Mouse (Mus musculus): Measurements from ENCODE around the gene Mapk6. TPM values are rescaled to one million over a fixed set of nuclear protein-coding genes. Genes with fewer than 3 reads are reported as not detected.
"Not testable (repeated sequence)": the region's sequence is repeated elsewhere in the genome, so short reads cannot be mapped to it uniquely, and the experiment has no call there.

Mapk6 gene
- polyA plus RNA-seq, 1 experiment from 2014 or later = 49.8 TPM

DNA sequence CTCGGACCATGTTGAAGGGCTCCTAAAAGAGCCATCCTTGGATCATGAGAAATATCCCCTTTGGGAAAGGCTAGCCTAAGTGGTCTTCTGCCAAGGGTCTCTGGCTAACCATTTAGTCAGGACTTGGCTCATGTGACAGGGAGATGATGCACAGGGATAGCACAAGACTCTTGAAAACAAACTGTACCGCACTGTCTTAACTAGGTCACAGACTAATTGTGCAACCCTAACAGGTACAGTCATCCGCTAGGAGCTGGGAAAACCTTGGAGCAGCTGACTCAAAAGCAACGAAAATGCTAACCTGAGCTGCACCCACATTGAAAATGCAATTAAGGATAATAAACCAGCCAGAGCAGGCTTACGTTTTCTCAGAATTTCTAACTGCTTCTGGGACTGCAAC is 43.6 kb downstream of the Mapk6 start:
- H3K36me3 ChIP-seq = no peaks in the 10 kb centered on the region
- H3K4me3 ChIP-seq = no peak overlapping the region
- WGBS = 56% methylated on average over 5 of the region's 5 CpGs
- H3K27me3 ChIP-seq = no peaks in the 10 kb centered on the region
- H3K9me3 ChIP-seq = no peaks in the 10 kb centered on the region
- no peak for ATAC-seq (ENCODE audit: insufficient number of reproducible peaks, low FRiP score, low TSS enrichment, low read depth)
- no peak overlapping the region for H3K27ac ChIP-seq
- H3K4me2 ChIP-seq = no peak overlapping the region
- H3K9ac ChIP-seq = no peak overlapping the region
- H3K4me1 ChIP-seq = no peaks in the 10 kb centered on the region

DNA sequence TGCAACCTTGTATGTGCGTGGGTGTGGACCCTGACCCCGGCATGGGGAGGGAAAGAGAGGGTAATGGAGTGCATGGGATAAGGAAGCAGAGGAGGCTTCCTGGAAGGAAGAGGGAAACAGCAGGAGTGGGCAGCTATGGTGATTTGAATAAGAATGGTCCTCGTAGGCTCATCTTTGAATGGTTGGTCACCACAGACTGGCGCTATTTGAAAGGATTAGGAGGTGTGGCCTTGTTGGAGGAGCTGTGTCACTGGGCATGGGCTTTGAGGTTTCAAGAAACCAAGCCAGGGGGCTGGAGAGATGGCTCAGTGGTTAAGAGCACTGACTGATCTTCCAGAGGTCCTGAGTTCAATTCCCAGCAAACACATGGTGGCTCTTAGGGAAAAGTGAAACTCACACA is 44.6 kb downstream of the Mapk6 start:
- no peak for ATAC-seq (ENCODE audit: insufficient number of reproducible peaks, low FRiP score, low TSS enrichment, low read depth)

DNA sequence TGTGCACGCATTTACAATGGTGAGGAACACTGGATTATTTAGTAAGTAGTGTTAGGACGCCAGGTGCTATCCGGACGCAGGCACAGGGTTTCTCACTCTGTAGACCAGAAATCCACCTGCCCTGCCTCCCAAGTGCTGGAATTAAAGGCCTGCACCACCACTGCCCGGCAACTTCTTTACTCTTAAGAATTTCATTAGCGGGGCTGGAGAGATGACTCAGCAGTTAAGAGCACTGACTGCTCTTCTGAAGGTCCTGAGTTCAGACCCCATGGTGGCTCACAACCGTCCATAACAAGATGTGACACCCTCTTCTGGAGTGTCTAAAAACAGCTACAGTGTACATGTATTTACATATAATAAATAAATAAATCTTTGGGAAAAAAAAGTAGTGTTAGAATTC is 46.1 kb downstream of the Mapk6 start:
- H3K4me1 ChIP-seq; ATAC-seq (ENCODE audit: insufficient number of reproducible peaks, low FRiP score, low TSS enrichment, low read depth); H3K9me3 ChIP-seq; H3K9ac ChIP-seq; H3K4me2 ChIP-seq; H3K4me3 ChIP-seq; H3K27ac ChIP-seq; H3K36me3 ChIP-seq; H3K27me3 ChIP-seq: not testable (repeated sequence)
- 70% methylated on average over 7 of the region's 7 CpGs for WGBS

More for the DNA sequence above, 44.6 kb downstream of the Mapk6 start:
- Histone ChIP-seq H3K4me3 (no peak overlapping the region), H3K27me3 (no peaks in the 10 kb centered on the region), H3K9ac (no peak overlapping the region), H3K4me1 (no peaks in the 10 kb centered on the region), H3K4me2 (no peak overlapping the region), H3K9me3 (no peaks in the 10 kb centered on the region), H3K36me3 (no peaks in the 10 kb centered on the region), H3K27ac (no peak overlapping the region)
- WGBS = 88% methylated on average over 4 of the region's 4 CpGs

DNA sequence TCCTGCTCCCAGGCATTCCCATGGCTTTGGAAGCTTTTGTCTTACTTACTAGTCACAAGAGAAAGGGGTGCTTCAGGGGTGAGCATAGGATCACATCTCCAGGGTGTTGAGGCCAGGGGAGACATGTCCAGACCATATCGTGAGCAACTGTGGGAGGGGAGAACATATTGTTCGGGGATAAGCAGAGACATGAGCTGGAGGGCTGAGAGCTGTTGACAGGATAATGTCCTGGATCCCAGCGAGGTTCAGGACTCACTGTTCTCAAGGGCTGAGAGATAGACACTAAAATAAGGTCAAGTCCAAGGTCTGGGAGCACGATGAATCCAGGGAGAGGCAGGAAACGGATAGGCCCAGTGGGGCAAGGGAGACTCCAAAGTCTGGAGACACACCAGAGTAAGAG is 46.8 kb downstream of the Mapk6 start:
- no peaks in the 10 kb centered on the region for H3K36me3 ChIP-seq
- no peaks in the 10 kb centered on the region for H3K4me1 ChIP-seq
- no peaks in the 10 kb centered on the region for H3K27me3 ChIP-seq
- H3K9ac ChIP-seq = no peak overlapping the region
- no peak overlapping the region for H3K27ac ChIP-seq
- H3K9me3 ChIP-seq = no peaks in the 10 kb centered on the region
- H3K4me3 ChIP-seq = no peak overlapping the region
- 77% methylated on average over 5 of the region's 5 CpGs for WGBS
- H3K4me2 ChIP-seq = no peak overlapping the region
- no peak for ATAC-seq (ENCODE audit: insufficient number of reproducible peaks, low FRiP score, low TSS enrichment, low read depth)

DNA sequence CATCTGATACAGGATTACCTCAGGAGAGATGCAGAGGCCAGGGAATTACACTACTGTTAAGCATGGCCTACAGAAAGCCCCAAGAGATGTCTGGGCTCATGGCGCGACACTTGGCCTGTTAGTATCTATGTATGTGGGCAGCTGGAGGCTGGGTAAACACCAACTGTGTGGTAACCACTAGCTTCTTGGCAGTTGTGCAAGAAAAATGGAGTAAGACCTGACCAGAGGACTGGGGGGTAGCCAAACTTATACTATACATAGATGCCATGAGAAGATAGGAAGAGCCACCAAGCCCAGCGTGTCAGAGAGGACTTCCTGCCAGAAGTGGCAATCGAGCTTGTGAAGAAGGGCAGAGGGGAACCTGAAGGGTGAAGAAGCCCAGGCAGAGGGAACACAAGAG is 47.6 kb downstream of the Mapk6 start:
- H3K27ac ChIP-seq = no peak overlapping the region
- H3K36me3 ChIP-seq = no peaks in the 10 kb centered on the region
- no peak overlapping the region for H3K4me3 ChIP-seq
- no peaks in the 10 kb centered on the region for H3K4me1 ChIP-seq
- no peak overlapping the region for H3K9ac ChIP-seq
- WGBS = 88% methylated on average over 4 of the region's 4 CpGs
- ATAC-seq (ENCODE audit: insufficient number of reproducible peaks, low FRiP score, low TSS enrichment, low read depth) = no peak
- H3K9me3 ChIP-seq = no peaks in the 10 kb centered on the region
- no peak overlapping the region for H3K4me2 ChIP-seq
- no peaks in the 10 kb centered on the region for H3K27me3 ChIP-seq

DNA sequence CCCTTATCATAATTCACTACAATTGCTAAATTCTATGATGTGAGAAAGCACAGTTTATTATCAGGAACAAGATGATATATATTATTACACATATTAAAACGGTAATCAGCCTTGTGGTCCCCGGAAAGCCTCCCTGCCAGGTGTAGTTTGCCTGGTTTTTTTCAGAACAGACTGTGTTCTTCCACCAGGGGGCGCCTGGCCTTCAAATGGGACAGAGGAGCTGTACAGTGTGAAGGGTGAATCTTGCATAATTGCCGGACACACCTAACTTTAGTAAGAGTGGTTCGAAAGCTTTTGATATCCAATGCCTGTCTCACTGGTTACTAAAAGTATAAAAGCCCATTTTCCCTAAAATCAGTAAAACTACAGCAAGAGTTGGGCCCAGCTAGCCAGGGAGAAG is 48.1 kb downstream of the Mapk6 start:
- H3K27me3 ChIP-seq = no peaks in the 10 kb centered on the region
- no peak overlapping the region for H3K9ac ChIP-seq
- WGBS = 29% methylated on average over 5 of the region's 5 CpGs
- H3K9me3 ChIP-seq = no peaks in the 10 kb centered on the region
- ATAC-seq (ENCODE audit: insufficient number of reproducible peaks, low FRiP score, low TSS enrichment, low read depth) = no peak
- no peak overlapping the region for H3K4me2 ChIP-seq
- no peaks in the 10 kb centered on the region for H3K36me3 ChIP-seq
- no peaks in the 10 kb centered on the region for H3K4me1 ChIP-seq
- H3K27ac ChIP-seq = no peak overlapping the region
- H3K4me3 ChIP-seq = no peak overlapping the region

DNA sequence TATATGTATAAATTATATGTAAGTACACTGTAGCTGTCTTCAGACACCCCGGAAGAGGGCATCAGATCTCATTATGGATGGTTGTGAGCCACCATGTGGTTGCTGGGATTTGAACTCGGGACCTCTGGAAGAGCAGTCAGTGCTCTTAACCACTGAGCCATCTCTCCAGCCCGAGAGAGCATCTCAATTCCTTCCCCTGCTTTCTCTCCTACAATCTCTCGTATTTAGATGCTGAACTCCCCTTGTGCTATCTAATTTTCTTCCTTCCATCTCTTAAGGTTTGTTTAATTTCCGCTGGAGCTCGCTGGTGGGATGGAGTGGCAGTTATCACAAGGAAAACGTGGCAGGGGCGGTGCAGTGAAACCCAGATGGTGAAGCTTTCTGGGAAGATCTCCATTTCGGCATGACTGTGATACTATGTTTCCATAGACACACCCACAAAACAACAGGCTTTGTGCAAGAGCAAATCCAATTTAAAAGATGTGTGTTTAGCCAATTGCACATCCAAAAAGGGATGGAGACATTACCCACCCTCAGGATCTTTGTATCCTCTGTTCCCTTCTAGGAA is 52.6 kb downstream of the Mapk6 start:
- Histone ChIP-seq H3K9me3 (no peaks in the 10 kb centered on the region), H3K27me3 (no peaks in the 10 kb centered on the region), H3K36me3 (no peaks in the 10 kb centered on the region), H3K4me1 (no peaks in the 10 kb centered on the region), H3K27ac (no peak overlapping the region), H3K4me3 (no peak overlapping the region), H3K4me2 (no peak overlapping the region), H3K9ac (no peak overlapping the region)
- ATAC-seq (ENCODE audit: insufficient number of reproducible peaks, low FRiP score, low TSS enrichment, low read depth) = no peak
- 83% methylated on average over 9 of the region's 9 CpGs for WGBS

DNA sequence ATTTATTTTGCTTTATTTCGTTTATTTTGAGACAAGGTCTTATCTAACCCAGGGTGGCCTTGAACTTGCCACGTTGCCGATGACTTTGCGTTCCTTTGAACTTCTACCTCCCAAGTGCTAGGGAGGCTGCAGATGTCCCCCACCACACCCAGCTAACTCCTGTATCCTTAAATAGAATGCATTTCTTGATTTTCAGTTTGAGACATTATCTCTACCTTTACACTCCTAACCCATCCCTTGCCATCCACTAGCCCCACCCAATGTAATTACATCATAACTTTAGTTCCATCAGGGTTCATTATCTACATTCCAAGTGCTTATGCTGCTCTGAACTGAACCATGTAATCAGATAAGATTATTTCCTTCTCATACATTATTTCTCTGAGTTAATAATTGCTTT is 54.0 kb downstream of the Mapk6 start:
- no peak overlapping the region for H3K4me2 ChIP-seq
- H3K9ac ChIP-seq = no peak overlapping the region
- H3K36me3 ChIP-seq = no peaks in the 10 kb centered on the region
- no peaks in the 10 kb centered on the region for H3K9me3 ChIP-seq
- 84% methylated on average over 4 of the region's 4 CpGs for WGBS
- no peak overlapping the region for H3K4me3 ChIP-seq
- no peaks in the 10 kb centered on the region for H3K4me1 ChIP-seq
- ATAC-seq (ENCODE audit: insufficient number of reproducible peaks, low FRiP score, low TSS enrichment, low read depth) = no peak
- H3K27me3 ChIP-seq = no peaks in the 10 kb centered on the region
- H3K27ac ChIP-seq = no peak overlapping the region

DNA sequence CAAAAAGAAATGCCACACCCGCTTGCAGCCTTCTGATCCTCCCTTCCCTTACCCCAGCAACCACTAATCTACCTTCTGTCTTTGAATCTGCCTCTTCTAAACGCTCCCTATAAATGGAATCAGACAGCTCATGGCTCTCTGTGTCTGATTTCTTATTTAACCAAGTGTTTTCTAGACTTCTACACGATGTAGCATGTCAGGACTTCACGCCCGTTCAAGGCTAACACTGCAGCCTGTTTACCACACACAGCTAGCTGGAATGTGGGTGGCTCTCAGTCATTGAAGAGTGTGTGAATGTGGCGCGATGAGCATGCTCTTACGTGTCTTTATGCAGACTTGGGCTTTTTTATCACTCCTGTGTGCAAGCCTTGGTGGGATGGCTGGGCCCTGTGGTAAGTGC is 56.7 kb downstream of the Mapk6 start:
- no peaks in the 10 kb centered on the region for H3K4me1 ChIP-seq
- H3K9ac ChIP-seq = no peak overlapping the region
- no peaks in the 10 kb centered on the region for H3K9me3 ChIP-seq
- no peak overlapping the region for H3K4me2 ChIP-seq
- H3K36me3 ChIP-seq = no peaks in the 10 kb centered on the region
- H3K27me3 ChIP-seq = no peaks in the 10 kb centered on the region
- H3K4me3 ChIP-seq = no peak overlapping the region
- WGBS = 62% methylated on average over 8 of the region's 8 CpGs
- 0 out of 2 replicates have a peak, but pooled peaks have one; percentile 40 for ATAC-seq (ENCODE audit: insufficient number of reproducible peaks, low FRiP score, low TSS enrichment, low read depth)
- H3K27ac ChIP-seq = peak overlapping the region; percentile 57; the same call in 1 of the 2 replicates

DNA sequence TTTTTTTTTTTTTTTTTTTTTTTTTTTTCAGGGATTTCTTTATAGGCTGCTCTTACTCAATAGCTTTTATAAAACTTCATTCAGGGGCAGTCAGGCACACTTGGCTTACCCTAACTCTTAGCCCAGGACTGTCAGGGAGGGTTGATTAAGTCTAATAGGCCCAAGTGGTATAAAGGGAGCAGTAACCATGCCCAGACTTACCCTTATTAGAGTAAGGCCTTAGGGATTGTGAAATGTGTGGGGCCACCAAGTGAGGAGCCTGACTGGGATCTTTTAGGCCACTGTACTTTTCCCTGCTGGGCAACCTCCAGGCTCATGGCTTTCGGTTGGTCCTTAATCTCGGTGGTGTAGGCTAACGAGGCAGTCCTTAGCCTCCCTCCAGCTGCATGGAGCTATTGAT is 61.2 kb downstream of the Mapk6 start:
- H3K9ac ChIP-seq = no peak overlapping the region
- no peak overlapping the region for H3K4me3 ChIP-seq
- no peaks in the 10 kb centered on the region for H3K9me3 ChIP-seq
- H3K4me2 ChIP-seq = no peak overlapping the region
- no peaks in the 10 kb centered on the region for H3K4me1 ChIP-seq
- no peak for ATAC-seq (ENCODE audit: insufficient number of reproducible peaks, low FRiP score, low TSS enrichment, low read depth)
- H3K36me3 ChIP-seq = 0 out of 2 replicates have a peak, but pooled peaks cover 14% of the 10 kb centered on the region
- no peaks in the 10 kb centered on the region for H3K27me3 ChIP-seq
- WGBS = 64% methylated on average over 3 of the region's 3 CpGs
- H3K27ac ChIP-seq = no peak overlapping the region

DNA sequence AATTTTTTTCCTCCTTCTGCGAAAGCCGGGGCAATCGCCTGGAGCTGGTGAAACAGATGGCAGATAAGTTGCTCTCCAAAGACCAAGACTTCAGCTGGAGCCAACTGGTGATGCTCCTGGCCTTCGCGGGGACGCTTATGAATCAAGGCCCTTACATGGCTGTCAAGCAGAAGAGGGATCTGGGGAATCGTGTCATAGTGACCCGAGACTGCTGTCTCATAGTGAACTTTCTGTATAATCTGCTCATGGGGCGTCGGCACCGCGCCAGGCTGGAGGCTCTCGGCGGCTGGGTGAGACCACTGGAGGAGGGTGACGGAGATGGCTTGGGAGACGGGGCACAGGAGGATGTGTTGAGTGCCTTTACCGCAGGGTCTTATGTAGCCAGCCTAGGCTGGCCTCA is 61.7 kb downstream of the Mapk6 start:
- Histone ChIP-seq H3K4me3 (no peak overlapping the region), H3K36me3 (peaks cover 16% of the 10 kb centered on the region; the same call in 1 of the 2 replicates), H3K4me1 (no peaks in the 10 kb centered on the region), H3K9ac (no peak overlapping the region), H3K27ac (no peak overlapping the region), H3K27me3 (no peaks in the 10 kb centered on the region), H3K4me2 (no peak overlapping the region), H3K9me3 (no peaks in the 10 kb centered on the region)
- no peak for ATAC-seq (ENCODE audit: insufficient number of reproducible peaks, low FRiP score, low TSS enrichment, low read depth)
- 95% methylated on average over 17 of the region's 17 CpGs for WGBS

DNA sequence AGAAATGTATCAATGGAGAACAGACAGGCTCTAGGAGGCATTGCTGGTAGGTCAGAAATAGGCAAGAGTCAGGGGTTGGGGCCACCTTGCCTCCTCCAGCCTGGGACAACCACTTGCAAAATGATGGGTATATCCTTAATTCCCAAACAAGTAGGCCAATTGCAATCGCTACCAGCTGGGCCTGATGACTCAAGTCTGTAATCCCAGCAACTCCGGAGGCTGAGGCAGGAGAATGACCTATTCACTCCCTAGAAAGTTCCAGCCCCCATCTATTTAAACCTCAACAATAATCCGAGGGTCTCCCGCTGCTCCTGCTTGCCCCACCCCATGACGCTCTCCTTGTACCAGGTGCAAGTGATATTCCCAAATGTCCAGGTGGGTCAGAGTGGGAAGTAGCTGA is 62.3 kb downstream of the Mapk6 start, which contains the start of gene Bcl2l10:
Bcl2l10 (plus strand) TSS at position 301 of the 400 bp plus-strand sequence.
- Histone ChIP-seq H3K36me3 (peaks cover 22% of the 10 kb centered on the region; the same call in 1 of the 2 replicates), H3K27ac (no peak within 1 kb of the TSS), H3K4me2 (no peak within 1 kb of the TSS), H3K9ac (no peak within 1 kb of the TSS), H3K9me3 (no peaks in the 10 kb centered on the region), H3K4me1 (no peaks in the 10 kb centered on the region), H3K4me3 (no peak within 1 kb of the TSS), H3K27me3 (no peaks in the 10 kb centered on the region)
- 87% methylated on average over 5 of the region's 5 CpGs for WGBS
- ATAC-seq (ENCODE audit: insufficient number of reproducible peaks, low FRiP score, low TSS enrichment, low read depth) = no peak

DNA sequence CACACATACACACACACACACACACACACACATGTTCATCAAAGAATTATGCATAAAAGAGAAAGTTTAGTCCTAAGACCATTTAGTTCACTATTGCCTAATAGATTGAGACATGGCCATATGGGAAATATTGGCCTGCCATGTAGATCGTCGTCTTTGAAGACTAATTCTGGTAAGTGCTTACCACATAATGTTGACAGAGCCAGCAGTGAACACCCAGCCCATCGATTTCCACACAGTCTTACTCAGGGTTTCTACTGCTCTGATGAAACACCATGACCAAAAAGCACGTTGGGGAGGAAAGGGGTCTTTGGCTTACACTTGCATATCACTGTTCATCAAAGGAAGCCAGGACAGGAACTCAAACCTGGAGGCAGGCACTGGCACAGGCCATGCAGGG is 67.4 kb downstream of the Mapk6 start:
- H3K9ac ChIP-seq = no peak overlapping the region
- H3K4me3 ChIP-seq = no peak overlapping the region
- no peak for ATAC-seq (ENCODE audit: insufficient number of reproducible peaks, low FRiP score, low TSS enrichment, low read depth)
- H3K9me3 ChIP-seq = no peaks in the 10 kb centered on the region
- H3K4me1 ChIP-seq = no peaks in the 10 kb centered on the region
- no peaks in the 10 kb centered on the region for H3K27me3 ChIP-seq
- peaks cover 43% of the 10 kb centered on the region; the same call in 1 of the 2 replicates for H3K36me3 ChIP-seq
- H3K27ac ChIP-seq = no peak overlapping the region
- 76% methylated on average over 4 of the region's 4 CpGs for WGBS
- no peak overlapping the region for H3K4me2 ChIP-seq

Measured in limb, embryonic 15.5 days (tissue).